Mouse (Mus musculus): ENCODE data around the gene Gabarapl2. TPM values are rescaled to one million over a fixed set of nuclear protein-coding genes. Genes with fewer than 3 reads are reported as not detected.

Gabarapl2 gene
- total RNA-seq, 2 experiments from 2014 or later, result 206 to 213 TPM

Other genes with a start within 250 kb of the Gabarapl2 start
- not detected for gene Ctrb1, start 249.7 kb upstream of the Gabarapl2 start, total RNA-seq (2021)
- gene Bcar1, start 196.9 kb upstream of the Gabarapl2 start, total RNA-seq (2021), result 10 to 100 TPM; 46.6 to 48.1 TPM
- 10 to 100 TPM; 90.6 to 94.9 TPM for gene Cfdp1, start 86.4 kb upstream of the Gabarapl2 start, total RNA-seq (2021)
- gene Tmem170, start 64.0 kb upstream of the Gabarapl2 start, total RNA-seq (2021), result 1 to 10 TPM; 2.6 to 3.1 TPM
- gene Chst5, start 30.3 kb upstream of the Gabarapl2 start, total RNA-seq (2021), result under 1 TPM; 0.67 to 0.86 TPM
- 10 to 100 TPM; 10.0 to 10.4 TPM for gene Tmem231, start 6.8 kb upstream of the Gabarapl2 start, total RNA-seq (2021)
- gene Adat1, start 51.6 kb downstream of the Gabarapl2 start, total RNA-seq (2021), result 1 to 10 TPM; 4.5 to 4.6 TPM
- 10 to 100 TPM; 83.6 to 89.3 TPM for gene Kars, start 70.6 kb downstream of the Gabarapl2 start, total RNA-seq (2021)
- 10 to 100 TPM; 34.5 to 36.7 TPM for gene Terf2ip, start 70.7 kb downstream of the Gabarapl2 start, total RNA-seq (2021)
- gene Gm6793, start 74.3 kb downstream of the Gabarapl2 start, total RNA-seq (2021), result under 1 TPM in 1 of 2 experiments, not detected in 1; 0.22 TPM

All from left cerebral cortex, postnatal 10 days (tissue).